Mouse (Mus musculus) E14TG2a.4 (cell line): Measurements from ENCODE around the gene Mrpl36.

Experiments used
- CTCF ChIP-seq: conservative IDR thresholded peaks from 2 replicates; pipeline ENCODE4 v1.5.1; 2014; ENCODE audit warnings: low read length
- NANOG ChIP-seq: IDR thresholded peaks from 2 replicates; pipeline ENCODE4 v1.6.1; 2014; ENCODE audit warnings: borderline replicate concordance, low read length, mixed read lengths
- POU5F1 ChIP-seq: IDR thresholded peaks from 2 replicates; pipeline ENCODE4 v1.6.1; 2014; ENCODE audit warnings: low read length, borderline replicate concordance

DNA sequence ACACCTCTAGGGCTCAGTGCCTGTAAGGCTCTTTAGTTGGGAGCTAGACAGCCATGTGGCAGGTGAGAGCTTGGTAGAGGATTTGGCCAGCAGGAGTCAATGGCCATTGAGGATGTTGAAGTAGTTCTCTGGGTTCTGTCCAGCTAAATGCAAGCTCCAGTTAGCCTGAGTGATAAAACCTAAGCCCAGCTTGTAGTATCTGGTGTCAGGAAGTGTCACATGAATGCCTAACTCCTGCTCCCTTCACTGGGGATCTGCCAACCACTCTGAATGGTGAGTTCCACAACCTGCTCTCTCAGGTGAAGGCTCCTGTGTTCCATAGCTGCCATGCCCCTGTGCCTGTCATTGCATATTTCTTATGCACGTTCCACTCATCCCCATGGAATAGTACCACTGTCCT lies 44.8 kb upstream of the Mrpl36 start:
- TF ChIP-seq CTCF (no peak), POU5F1 (no peak), NANOG (no peak)
